Mouse (Mus musculus): ENCODE measurements at regions not wholly inside any gene's neighbourhood (a gene's known extent, or its start where the extent isn't known, plus 50 kb on each side); places are given as distances from the start of the nearest gene placed in this dataset.

- TF ChIP-seq USF1 (IDR thresholded peaks at IDR 0.05; ENCODE audit: low read depth): no peak
- TF ChIP-seq MYOD1 (IDR thresholded peaks at IDR 0.05; ENCODE audit: control insufficient read depth, insufficient read length, low read depth): no peak
- no peak for TF ChIP-seq CTCF (IDR thresholded peaks at IDR 0.05; ENCODE audit: control insufficient read depth, insufficient read depth, insufficient read length)
- TF ChIP-seq MYOG (IDR thresholded peaks at IDR 0.05; ENCODE audit: control insufficient read depth, extremely low read depth, insufficient read length): no peak
- TF ChIP-seq MAX (IDR thresholded peaks at IDR 0.05): no peak
- TF ChIP-seq CEBPB (IDR thresholded peaks at IDR 0.05; ENCODE audit: low read depth): no peak
- no peak for TF ChIP-seq FOSL1 (IDR thresholded peaks at IDR 0.05; ENCODE audit: insufficient read depth, low read length, poor library complexity, severe bottlenecking)
Measured at GRCm38 (mm10) chr15:65727061-65727460, 712.4 kb upstream of the Gm21961 start.

Measured in C2C12 (cell line).